Mouse (Mus musculus) lung, postnatal 10 days (tissue): ENCODE measurements around the gene Ctdspl2.

Experiments used
- DNase-seq: peaks from one replicate; pipeline ENCODE4 v3.0.0; 2021

The Ctdspl2 gene

GRCm38 (mm10) chr2:122059365-122060115 lies 103.7 kb downstream of the Ctdspl2 start:
- DNase-seq, result no peak
